ENCODE assay signal across 20 mouse cellular contexts in the genomic region with DNA sequence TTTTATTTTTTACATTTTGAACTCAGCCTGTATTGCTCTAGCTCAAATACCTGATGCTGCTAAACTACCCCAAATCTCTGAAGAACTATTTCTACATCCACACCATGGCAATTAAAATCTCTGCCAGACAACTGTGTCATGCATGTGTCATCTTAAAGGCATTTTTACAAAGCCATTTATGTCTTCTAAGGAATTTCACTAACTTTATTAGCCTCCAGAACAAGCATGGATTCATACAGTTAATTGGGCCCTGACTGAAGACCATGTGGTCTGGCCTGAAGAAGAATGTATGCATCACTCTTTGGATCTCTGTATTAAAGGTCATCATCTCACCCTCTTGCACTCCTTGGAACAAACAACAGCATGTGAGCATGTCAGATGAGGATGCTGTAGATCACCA.
"Had no signal": no experiment of that assay in that cellular context is flagged by ENCODE, and none has a peak within 500 bp of the region (broad histone marks: within the 10 kb centered on the region; RNA-seq: fewer than 3 reads in every experiment).

No protein-coding gene starts in this region.

- H3K4me2 ChIP-seq: liver, embryonic 15.5 days; lung, embryonic 14.5 days; midbrain, embryonic 11.5 days; midbrain, embryonic 13.5 days; midbrain, embryonic 15.5 days; neural tube, embryonic 13.5 days; neural tube, embryonic 15.5 days; stomach, embryonic 15.5 days had no signal

- H3K9me3 ChIP-seq: liver, embryonic 15.5 days; megakaryocyte, embryonic 14.5 days; midbrain, embryonic 13.5 days; midbrain, embryonic 15.5 days; neural tube, embryonic 13.5 days; neural tube, embryonic 15.5 days; stomach, embryonic 15.5 days had no signal

- H3K36me3 ChIP-seq: liver, embryonic 15.5 days; midbrain, embryonic 13.5 days; midbrain, embryonic 15.5 days; neural tube, embryonic 13.5 days; neural tube, embryonic 15.5 days; stomach, embryonic 15.5 days had no signal

- ATAC-seq: midbrain, embryonic 13.5 days; midbrain, embryonic 15.5 days had no signal

- H3K4me1 ChIP-seq: liver, embryonic 15.5 days; megakaryocyte, embryonic 14.5 days; midbrain, embryonic 13.5 days; midbrain, embryonic 15.5 days; neural tube, embryonic 13.5 days; neural tube, embryonic 15.5 days; stomach, embryonic 15.5 days had no signal

- DNase-seq: lung, adult 18-20 months; lung, embryonic 14.5 days; lung, postnatal 10 days; lung, postnatal 4 days; retina, postnatal 1 day; right cerebral cortex, adult 18-20 months; right cerebral cortex, postnatal 25 days; right cerebral cortex, postnatal 4 days; thymus, adult 18-20 months; thymus, postnatal 25 days; thymus, postnatal 4 days had no signal

- H3K9ac ChIP-seq: liver, embryonic 15.5 days; lung, embryonic 14.5 days; midbrain, embryonic 13.5 days; midbrain, embryonic 15.5 days; neural tube, embryonic 13.5 days; neural tube, embryonic 15.5 days; stomach, embryonic 15.5 days had no signal

- H3K27me3 ChIP-seq: liver, embryonic 15.5 days; megakaryocyte, embryonic 14.5 days; midbrain, embryonic 13.5 days; midbrain, embryonic 15.5 days; neural tube, embryonic 13.5 days; neural tube, embryonic 15.5 days; stomach, embryonic 15.5 days had no signal

- H3K27ac ChIP-seq: liver, embryonic 15.5 days; midbrain, embryonic 13.5 days; midbrain, embryonic 15.5 days; neural tube, embryonic 13.5 days; neural tube, embryonic 15.5 days; stomach, embryonic 15.5 days; stomach, postnatal 0 days had no signal

- H3K4me3 ChIP-seq: liver, embryonic 15.5 days; megakaryocyte, embryonic 14.5 days; midbrain, embryonic 13.5 days; midbrain, embryonic 15.5 days; neural tube, embryonic 13.5 days; neural tube, embryonic 15.5 days; stomach, embryonic 15.5 days had no signal
